Mouse (Mus musculus) hindbrain, embryonic 15.5 days (tissue): Measurements from ENCODE around the gene Paqr3. TPM values are rescaled to one million over a fixed set of nuclear protein-coding genes. Genes with fewer than 3 reads are reported as not detected.

ENCODE experiments used
- ATAC-seq: fragments of 200-750 bp; cut with Nextera tagmentation; 2 replicates; pipeline ENCODE4 v1.8.0; 2017; ENCODE audit warnings: low read depth, moderate number of reproducible peaks, moderate TSS enrichment; ENCODE audit not compliant: low FRiP score
- H3K27ac ChIP-seq: fragments of 300-500 bp; sonication (generic); replicated peaks from 2 replicates; pipeline ENCODE4 v1.5.1; 2015; ENCODE audit warnings: mild to moderate bottlenecking, inconsistent platforms
- H3K27me3 ChIP-seq: fragments of 300-500 bp; sonication (generic); 2 replicates; pipeline ENCODE4 v1.6.1; 2015; ENCODE audit warnings: control low read depth, inconsistent platforms
- H3K36me3 ChIP-seq: fragments of 300-500 bp; sonication (generic); 2 replicates; pipeline ENCODE4 v1.6.1; 2015; ENCODE audit warnings: control low read depth, inconsistent platforms
- H3K4me1 ChIP-seq: fragments of 300-500 bp; sonication (generic); replicated peaks from 2 replicates; pipeline ENCODE4 v1.6.1; 2015; ENCODE audit warnings: control low read depth, inconsistent platforms
- H3K4me2 ChIP-seq: fragments of 300-500 bp; sonication (generic); 2 replicates; pipeline ENCODE4 v1.6.1; 2015; ENCODE audit warnings: moderate library complexity, mild to moderate bottlenecking, inconsistent platforms
- H3K4me3 ChIP-seq: fragments of 300-500 bp; sonication (generic); 2 replicates; pipeline ENCODE4 v1.5.1; 2015; ENCODE audit warnings: mild to moderate bottlenecking, inconsistent platforms
- H3K9ac ChIP-seq: fragments of 300-500 bp; sonication (generic); 2 replicates; pipeline ENCODE4 v1.6.1; 2015; ENCODE audit warnings: inconsistent platforms
- H3K9me3 ChIP-seq: fragments of 300-500 bp; sonication (generic); 2 replicates; pipeline ENCODE4 v1.6.1; 2016; ENCODE audit warnings: control low read depth, inconsistent platforms
- WGBS: fragments of 180-500 bp; shearing (Covaris S2); methylation state at CpG from one replicate; pipeline ENCODE4 v1.1.7; 2015; 5-methylcytosine and 5-hydroxymethylcytosine counted together
- polyA plus RNA-seq: library from polyadenylated mRNA; unstranded; fragments of >200 nt; fragmentation: Nextera tagmentation; extraction: Ambion mirVana; gene quantifications from 2 replicates; pipeline ENCODE4 v1.2.1, GENCODE M21; 2015

Gene Paqr3
- 17.9 and 20.4 TPM in 2 replicates for polyA plus RNA-seq

GRCm38 (mm10) chr5:97111207-97111910 lies at the start of gene Paqr3:
Paqr3 (minus strand) TSS chr5:97111596.
- peak within 1 kb of the TSS; percentile 64 for H3K4me2 ChIP-seq
- ATAC-seq, result peak; percentile 98
- H3K27ac ChIP-seq, result peak within 1 kb of the TSS; percentile 77
- H3K27me3 ChIP-seq, result no peaks in the 10 kb centered on the region
- H3K9me3 ChIP-seq, result no peaks in the 10 kb centered on the region
- H3K36me3 ChIP-seq, result peaks cover 6% of the 10 kb centered on the region
- peaks cover 31% of the 10 kb centered on the region for H3K4me1 ChIP-seq
- under 1% methylated on average over 54 of the region's 62 CpGs for WGBS
- H3K9ac ChIP-seq, result peak within 1 kb of the TSS; percentile 88
- peak within 1 kb of the TSS; percentile 84 for H3K4me3 ChIP-seq

GRCm38 (mm10) chr5:97154688-97155087 lies 43.3 kb upstream of the Paqr3 start:
- no peak for ATAC-seq
- no peak overlapping the region for H3K27ac ChIP-seq
- H3K36me3 ChIP-seq, result no peaks in the 10 kb centered on the region
- no peaks in the 10 kb centered on the region for H3K27me3 ChIP-seq
- 12% methylated on average over 1 of the region's 1 CpGs for WGBS
- no peak overlapping the region for H3K4me2 ChIP-seq
- H3K9me3 ChIP-seq, result no peaks in the 10 kb centered on the region
- no peak overlapping the region for H3K4me3 ChIP-seq
- H3K4me1 ChIP-seq, result no peaks in the 10 kb centered on the region
- H3K9ac ChIP-seq, result no peak overlapping the region

GRCm38 (mm10) chr5:97135331-97135730 lies 23.9 kb upstream of the Paqr3 start:
- Histone ChIP-seq H3K9ac (no peak overlapping the region), H3K4me3 (no peak overlapping the region), H3K4me2 (no peak overlapping the region), H3K9me3 (no peaks in the 10 kb centered on the region), H3K4me1 (no peaks in the 10 kb centered on the region), H3K36me3 (no peaks in the 10 kb centered on the region), H3K27ac (no peak overlapping the region), H3K27me3 (no peaks in the 10 kb centered on the region)
- no peak for ATAC-seq
- 86% methylated on average over 2 of the region's 2 CpGs for WGBS

GRCm38 (mm10) chr5:97129589-97129988 lies 18.2 kb upstream of the Paqr3 start:
- H3K9ac ChIP-seq, result no peak overlapping the region
- H3K4me1 ChIP-seq, result no peaks in the 10 kb centered on the region
- no peak for ATAC-seq
- no peak overlapping the region for H3K4me2 ChIP-seq
- H3K4me3 ChIP-seq, result no peak overlapping the region
- H3K9me3 ChIP-seq, result no peaks in the 10 kb centered on the region
- no peaks in the 10 kb centered on the region for H3K36me3 ChIP-seq
- 88% methylated on average over 2 of the region's 2 CpGs for WGBS
- H3K27me3 ChIP-seq, result 0 out of 2 replicates have a peak, but pooled peaks cover 5% of the 10 kb centered on the region
- no peak overlapping the region for H3K27ac ChIP-seq

GRCm38 (mm10) chr5:97128242-97129226 lies 17.1 kb upstream of the Paqr3 start:
- H3K9ac ChIP-seq, result no peak overlapping the region
- no peaks in the 10 kb centered on the region for H3K9me3 ChIP-seq
- H3K27ac ChIP-seq, result no peak overlapping the region
- no peaks in the 10 kb centered on the region for H3K4me1 ChIP-seq
- H3K4me2 ChIP-seq, result peak overlapping the region; percentile 13; the same call in 1 of the 2 replicates
- 0 out of 2 replicates have a peak, but pooled peaks cover 5% of the 10 kb centered on the region for H3K27me3 ChIP-seq
- H3K36me3 ChIP-seq, result no peaks in the 10 kb centered on the region
- WGBS, result 45% methylated on average over 21 of the region's 21 CpGs
- ATAC-seq, result peak; percentile 76
- no peak overlapping the region for H3K4me3 ChIP-seq

- no peak overlapping the region for H3K4me3 ChIP-seq
- no peak overlapping the region for H3K4me2 ChIP-seq
- no peaks in the 10 kb centered on the region for H3K36me3 ChIP-seq
- H3K4me1 ChIP-seq, result no peaks in the 10 kb centered on the region
- 0 out of 2 replicates have a peak, but pooled peaks cover 5% of the 10 kb centered on the region for H3K27me3 ChIP-seq
- no peak for ATAC-seq
- no peaks in the 10 kb centered on the region for H3K9me3 ChIP-seq
- H3K9ac ChIP-seq, result no peak overlapping the region
- 76% methylated on average over 6 of the region's 6 CpGs for WGBS
- no peak overlapping the region for H3K27ac ChIP-seq
These were observed 15.9 kb upstream of the Paqr3 start for GRCm38 (mm10) chr5:97127284-97127683.

GRCm38 (mm10) chr5:97126005-97126404 lies 14.6 kb upstream of the Paqr3 start:
- Histone ChIP-seq H3K9me3 (no peaks in the 10 kb centered on the region), H3K27me3 (0 out of 2 replicates have a peak, but pooled peaks cover 5% of the 10 kb centered on the region), H3K4me2 (no peak overlapping the region), H3K4me3 (no peak overlapping the region), H3K27ac (no peak overlapping the region), H3K36me3 (no peaks in the 10 kb centered on the region), H3K4me1 (no peaks in the 10 kb centered on the region), H3K9ac (no peak overlapping the region)
- peak; percentile 86 for ATAC-seq
- WGBS, result 17% methylated on average over 4 of the region's 4 CpGs

- H3K36me3 ChIP-seq, result no peaks in the 10 kb centered on the region
- no peak overlapping the region for H3K27ac ChIP-seq
- H3K4me2 ChIP-seq, result no peak overlapping the region
- no peak overlapping the region for H3K9ac ChIP-seq
- H3K4me3 ChIP-seq, result no peak overlapping the region
- 73% methylated on average over 10 of the region's 10 CpGs for WGBS
- H3K4me1 ChIP-seq, result no peaks in the 10 kb centered on the region
- peak; percentile 49; the same call in 1 of the 2 replicates for ATAC-seq
- H3K9me3 ChIP-seq, result no peaks in the 10 kb centered on the region
- 0 out of 2 replicates have a peak, but pooled peaks cover 5% of the 10 kb centered on the region for H3K27me3 ChIP-seq
These were observed 14.1 kb upstream of the Paqr3 start for GRCm38 (mm10) chr5:97125459-97125970.

GRCm38 (mm10) chr5:97124977-97125376 lies 13.6 kb upstream of the Paqr3 start:
- H3K4me3 ChIP-seq, result no peak overlapping the region
- no peaks in the 10 kb centered on the region for H3K9me3 ChIP-seq
- no peaks in the 10 kb centered on the region for H3K36me3 ChIP-seq
- 91% methylated on average over 12 of the region's 12 CpGs for WGBS
- no peak overlapping the region for H3K4me2 ChIP-seq
- H3K27me3 ChIP-seq, result 0 out of 2 replicates have a peak, but pooled peaks cover 5% of the 10 kb centered on the region
- H3K27ac ChIP-seq, result no peak overlapping the region
- H3K4me1 ChIP-seq, result no peaks in the 10 kb centered on the region
- ATAC-seq, result no peak
- H3K9ac ChIP-seq, result no peak overlapping the region

- peak overlapping the region; percentile 84 for H3K4me3 ChIP-seq
- no peak; the same call in 1 of the 2 replicates for ATAC-seq
- 5% methylated on average over 5 of the region's 5 CpGs for WGBS
- H3K27me3 ChIP-seq, result no peaks in the 10 kb centered on the region
- peaks cover 12% of the 10 kb centered on the region for H3K36me3 ChIP-seq
- H3K9me3 ChIP-seq, result no peaks in the 10 kb centered on the region
- peaks cover 31% of the 10 kb centered on the region for H3K4me1 ChIP-seq
- H3K4me2 ChIP-seq, result peak overlapping the region; percentile 64
- H3K9ac ChIP-seq, result peak overlapping the region; percentile 88
- H3K27ac ChIP-seq, result peak overlapping the region; percentile 77
These were observed 699 bp downstream of the Paqr3 start for GRCm38 (mm10) chr5:97110697-97111096.

GRCm38 (mm10) chr5:97110133-97110532 lies 1.3 kb downstream of the Paqr3 start:
- Histone ChIP-seq H3K27me3 (no peaks in the 10 kb centered on the region), H3K4me3 (peak overlapping the region; percentile 84), H3K36me3 (peaks cover 14% of the 10 kb centered on the region), H3K9ac (0 out of 2 replicates have a peak overlapping the region, but pooled peaks have one; percentile 88), H3K9me3 (no peaks in the 10 kb centered on the region), H3K4me1 (peaks cover 31% of the 10 kb centered on the region), H3K4me2 (peak overlapping the region; percentile 64), H3K27ac (no peak overlapping the region)
- WGBS, result 24% methylated on average over 2 of the region's 2 CpGs
- ATAC-seq, result no peak
